Mouse (Mus musculus) hematopoietic stem cell, adult 5-6 weeks (primary cell): ENCODE measurements around the gene Cdh7. TPM values are rescaled to one million over a fixed set of nuclear protein-coding genes. Genes with fewer than 3 reads are reported as not detected.
"Not testable (repeated sequence)": the region's sequence is repeated elsewhere in the genome, so short reads cannot be mapped to it uniquely, and the experiment has no call there.

Experiments used
- ATAC-seq, 2 experiments: fragments of 125-278 bp in 1 of 2; replicated peaks in 1 of 2; 2 replicates each; pipeline ENCODE4 v1.8.0; 2016 to 2017; ENCODE audit warnings: inconsistent platforms in 2 of 2, mild to moderate bottlenecking in 2 of 2, moderate number of reproducible peaks in 2 of 2, low read depth in 1 of 2, moderate TSS enrichment in 1 of 2; ENCODE audit not compliant: low FRiP score in 2 of 2, poor library complexity in 2 of 2, severe bottlenecking in 2 of 2, insufficient read depth in 1 of 2, low TSS enrichment in 1 of 2
- total RNA-seq: library from RNA; stranded (forward); fragments of 172-1452, 232-1000 nt; gene quantifications from 2 replicates; pipeline ENCODE4 v1.2.3, GENCODE M21; 2017

Cdh7 gene
- total RNA-seq, 1 experiment from 2014 or later, result not detected

DNA sequence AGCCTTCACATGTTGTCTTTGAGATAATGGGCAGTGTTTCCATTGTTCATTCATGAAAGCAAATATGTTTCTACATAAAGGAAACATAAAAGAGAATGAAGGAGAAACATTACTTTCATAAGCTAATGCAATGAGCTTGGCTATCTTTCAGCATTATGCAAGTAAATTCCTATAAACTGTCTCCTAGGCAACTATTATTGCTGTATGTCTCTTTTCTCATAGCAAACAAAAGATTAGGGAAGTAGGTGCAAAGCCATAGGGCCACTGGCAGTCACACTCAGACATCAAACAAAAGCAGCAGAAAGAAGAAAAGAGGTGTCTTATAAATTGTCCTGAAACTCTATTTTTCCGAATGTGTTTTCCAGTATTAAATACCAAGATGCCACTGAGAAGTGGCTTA is 136.6 kb downstream of the Cdh7 start:
- no peak for ATAC-seq

- not testable (repeated sequence) for ATAC-seq
Observed at GRCm38 (mm10) chr1:110171459-110171858, 189.2 kb downstream of the Cdh7 start.
